Mouse (Mus musculus) gastrocnemius, postnatal 36 days (tissue): ENCODE results near the gene 4930480E11Rik. TPM values are rescaled to one million over a fixed set of nuclear protein-coding genes. Genes with fewer than 3 reads are reported as not detected.
"Not testable (repeated sequence)": the region's sequence is repeated elsewhere in the genome, so short reads cannot be mapped to it uniquely, and the experiment has no call there.

ENCODE experiments used
- DNase-seq, 2 experiments: peaks; one replicate each; pipeline ENCODE4 v3.0.0; 2022
- intact Hi-C: fragments of 180-260 bp; cut with DNase I; formaldehyde crosslinking; loops from one replicate; pipeline ENCODE4 v1.15.1; 2025
- long read RNA-seq, 2 experiments: library from polyadenylated mRNA; stranded (forward); transcript quantifications; one replicate each; pipeline ENCODE4 v2.0.0; 2021
- total RNA-seq, 2 experiments: library from RNA; stranded (reverse); gene quantifications; 2 replicates each; pipeline ENCODE4 v1.2.3; 2021

Gene 4930480E11Rik
- not detected for total RNA-seq
- long read RNA-seq, experiment 1 = 0 reads
- long read RNA-seq, experiment 2 = 0 reads

DNA sequence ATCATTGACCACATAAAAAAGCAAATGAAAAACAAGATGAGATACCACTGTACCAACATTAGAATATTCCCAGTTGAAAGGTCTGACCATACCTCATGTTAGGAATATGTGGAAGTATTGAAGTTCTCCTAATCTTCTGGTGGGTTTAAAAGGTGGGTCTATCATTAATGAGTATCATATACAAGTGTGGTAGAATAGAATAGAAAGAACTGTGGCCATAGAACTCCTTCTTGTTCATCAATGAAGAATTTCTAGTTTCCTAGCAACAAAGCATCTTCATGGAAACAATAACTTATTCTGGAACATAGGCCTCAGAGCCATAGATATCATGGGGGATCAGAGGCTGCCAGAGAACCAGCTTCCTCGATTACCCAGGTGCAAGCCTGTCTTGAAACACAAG, at the start of gene 4930480E11Rik:
Gene 4930480E11Rik (plus strand): TSS at position 301 of the 400 bp plus-strand sequence.
- intact Hi-C loops = no loop called here
- no peak for DNase-seq

DNA sequence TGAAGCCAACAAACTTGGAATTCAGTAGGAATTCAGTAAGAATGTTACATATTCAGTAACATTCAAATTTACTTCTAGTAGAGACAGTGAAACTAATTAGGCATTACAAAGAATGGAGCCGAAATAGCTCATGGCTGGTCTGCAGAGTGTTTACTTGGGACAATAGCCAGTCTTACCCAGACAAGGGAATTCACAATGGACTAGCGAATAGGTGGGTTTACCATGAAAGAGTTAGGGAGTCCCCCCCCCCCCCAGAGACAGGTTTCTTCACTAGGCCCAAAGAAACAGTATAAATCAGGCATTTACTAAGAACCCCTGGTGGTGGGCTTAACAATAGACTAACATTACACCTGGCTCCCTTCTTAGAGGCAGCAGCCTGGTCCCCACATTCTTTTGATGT, 33.9 kb downstream of the 4930480E11Rik start:
- intact Hi-C loops, DNase-seq: not testable (repeated sequence)

Other genes starting within 250 kb of the 4930480E11Rik start
- not detected for gene Gm5938, start 244.2 kb upstream of the 4930480E11Rik start, total RNA-seq
- gene Obp1b, start 182.9 kb upstream of the 4930480E11Rik start, total RNA-seq = not detected
- gene Gm14743, start 123.7 kb upstream of the 4930480E11Rik start, total RNA-seq = not detected
- gene Prrg1, start 214.3 kb downstream of the 4930480E11Rik start, total RNA-seq = 1 to 10 TPM; 4.2 to 4.7 TPM